In the genomic region with DNA sequence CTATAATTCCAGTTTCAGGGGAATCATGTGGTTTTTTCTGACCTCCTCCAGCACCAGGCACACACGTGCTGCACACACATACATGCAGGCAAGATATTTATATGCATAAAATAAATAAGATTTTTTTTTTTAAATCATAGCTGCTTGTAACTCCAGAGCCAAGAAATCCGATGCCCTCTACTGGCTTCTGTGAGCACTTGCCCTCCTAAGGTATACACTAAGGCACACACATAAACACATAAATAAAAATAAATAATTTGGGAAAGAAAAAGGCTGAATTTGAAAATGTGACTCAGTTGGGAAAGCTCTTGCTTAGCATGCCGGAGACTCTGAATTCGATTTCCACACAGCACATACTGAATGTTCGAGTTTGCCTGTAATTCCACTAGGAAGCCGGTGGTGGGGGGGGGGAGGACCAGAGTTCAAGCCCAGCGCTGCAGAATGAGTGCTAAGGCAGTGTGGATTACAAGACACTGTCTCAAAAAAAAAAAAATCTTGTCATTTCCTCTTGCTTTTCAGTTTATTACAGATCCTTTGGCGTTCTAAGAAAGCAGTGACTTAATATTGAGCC, we compare ENCODE assay signal across 8 mouse cellular contexts. TPM values are rescaled to one million over a fixed set of nuclear protein-coding genes. Genes with fewer than 3 reads are reported as not detected.
DNase-seq lines count a peak whose midpoint lies in the region; ATAC-seq and TF ChIP-seq lines count a peak whose summit lies in the region.

No protein-coding gene starts in this region.

- TF ChIP-seq POLR2A in liver, adult 2 months (IDR thresholded peaks at IDR 0.05; ENCODE audit: extremely low read depth, insufficient read depth, low read length), result no peak
- TF ChIP-seq POLR2A in myocyte (IDR thresholded peaks at IDR 0.05; ENCODE audit: insufficient read length, low read depth), result no peak

- H3ac ChIP-seq in myocyte (ENCODE audit: control insufficient read depth, insufficient read length), result peak overlapping the region; percentile 95

- peaks cover 21% of the 10 kb centered on the region for H3K36me3 ChIP-seq in liver, adult 2 months (ENCODE audit: control insufficient read depth, insufficient read depth, low read length)
- H3K36me3 ChIP-seq in embryonic facial prominence, embryonic 11.5 days (replicated peaks; ENCODE audit: control insufficient read depth, insufficient read depth, low read depth, low read length), result no peaks in the 10 kb centered on the region
- peaks cover 30% of the 10 kb centered on the region for H3K36me3 ChIP-seq in intestine, embryonic 14.5 days (ENCODE audit: control insufficient read depth, insufficient read depth, low read length)
- H3K36me3 ChIP-seq in myocyte (ENCODE audit: control insufficient read depth, insufficient read depth), result peaks cover 29% of the 10 kb centered on the region

- H3K9me3 ChIP-seq in embryonic facial prominence, embryonic 11.5 days (replicated peaks; ENCODE audit: control insufficient read depth, low read length), result no peaks in the 10 kb centered on the region
- H3K9me3 ChIP-seq in intestine, embryonic 14.5 days (ENCODE audit: control insufficient read depth, low read length), result no peaks in the 10 kb centered on the region

- peak overlapping the region; percentile 22; the same call in 1 of the 2 replicates for H3K4me2 ChIP-seq in embryonic facial prominence, embryonic 11.5 days (ENCODE audit: low read depth, low read length)
- peak overlapping the region; percentile 51 for H3K4me2 ChIP-seq in intestine, embryonic 14.5 days (ENCODE audit: low read length)
- peak overlapping the region; percentile 59 for H3K4me2 ChIP-seq in myocyte (ENCODE audit: low read depth)

- ATAC-seq in embryonic facial prominence, embryonic 11.5 days (replicated peaks; ENCODE audit: insufficient number of reproducible peaks, low FRiP score, low TSS enrichment, low read depth), result peak; percentile 12; the same call in 1 of the 2 replicates
- peak; percentile 17 for ATAC-seq in intestine, embryonic 14.5 days (replicated peaks; ENCODE audit: low FRiP score, low TSS enrichment, low read depth)

- H3K79me2 ChIP-seq in liver, adult 2 months (ENCODE audit: control insufficient read depth, insufficient read depth, low read length), result peaks cover 9% of the 10 kb centered on the region; the same call in 1 of the 2 replicates
- H3K79me2 ChIP-seq in myocyte (ENCODE audit: control insufficient read depth, insufficient read depth), result peaks cover 39% of the 10 kb centered on the region

- TF ChIP-seq CTCF in liver, adult 2 months (IDR thresholded peaks at IDR 0.05; ENCODE audit: low read depth, low read length), result no peak

- peak; percentile 69 for DNase-seq in liver, adult 2 months (ENCODE audit: extremely low read depth, low read depth, low spot score)
- no peak for DNase-seq in liver
- DNase-seq in embryonic facial prominence, embryonic 11.5 days (ENCODE audit: low spot score), result no peak
- no peak for DNase-seq in intestine, embryonic 14.5 days (ENCODE audit: low spot score)
- DNase-seq in ovary, postnatal 36 days (ENCODE audit: low spot score), result no peak
- DNase-seq in urinary bladder, postnatal 10 days (ENCODE audit: low spot score), result no peak
- DNase-seq in thymus, postnatal 36 days, result no peak

- peak overlapping the region; percentile 39 for H3K4me3 ChIP-seq in liver, adult 2 months (ENCODE audit: insufficient read depth, low read depth, low read length)
- peak overlapping the region; percentile 91 for H3K4me3 ChIP-seq in embryonic facial prominence, embryonic 11.5 days (ENCODE audit: low read depth, low read length)
- H3K4me3 ChIP-seq in intestine, embryonic 14.5 days (ENCODE audit: low read depth, low read length), result peak overlapping the region; percentile 97
- H3K4me3 ChIP-seq in myocyte, result peak overlapping the region; percentile 62

- H3K9ac ChIP-seq in liver, adult 2 months (ENCODE audit: low read depth, low read length), result peak overlapping the region; percentile 17; the same call in 1 of the 2 replicates
- no peak overlapping the region; the same call in 1 of the 2 replicates for H3K9ac ChIP-seq in embryonic facial prominence, embryonic 11.5 days (replicated peaks; ENCODE audit: low read length)
- H3K9ac ChIP-seq in intestine, embryonic 14.5 days (ENCODE audit: low read length), result no peak overlapping the region

- 12% methylated on average over 8 of the region's 8 CpGs for WGBS in liver, adult 2 months
- 16% methylated on average over 8 of the region's 8 CpGs for WGBS in embryonic facial prominence, embryonic 11.5 days
- 14% methylated on average over 8 of the region's 8 CpGs for WGBS in intestine, embryonic 14.5 days

- peak overlapping the region; percentile 30 for H3K27ac ChIP-seq in liver, adult 2 months (replicated peaks; ENCODE audit: insufficient read depth, low read depth, low read length)
- no peak overlapping the region for H3K27ac ChIP-seq in embryonic facial prominence, embryonic 11.5 days (replicated peaks; ENCODE audit: low read depth, low read length)
- H3K27ac ChIP-seq in intestine, embryonic 14.5 days (ENCODE audit: low read depth), result no peak overlapping the region; the same call in 1 of the 2 replicates

- no peaks in the 10 kb centered on the region; the same call in 1 of the 2 replicates for H3K4me1 ChIP-seq in liver, adult 2 months (ENCODE audit: control insufficient read depth, insufficient read depth, low read length)
- no peaks in the 10 kb centered on the region for H3K4me1 ChIP-seq in embryonic facial prominence, embryonic 11.5 days (ENCODE audit: control insufficient read depth, insufficient read depth, low read length)
- H3K4me1 ChIP-seq in intestine, embryonic 14.5 days (replicated peaks; ENCODE audit: control insufficient read depth, insufficient read depth, low read length), result peaks cover 4% of the 10 kb centered on the region

- H3K27me3 ChIP-seq in liver, adult 2 months (ENCODE audit: control insufficient read depth, insufficient read depth, low read length), result no peaks in the 10 kb centered on the region
- no peaks in the 10 kb centered on the region for H3K27me3 ChIP-seq in embryonic facial prominence, embryonic 11.5 days (ENCODE audit: control insufficient read depth, insufficient read depth, low read length)
- H3K27me3 ChIP-seq in intestine, embryonic 14.5 days (replicated peaks; ENCODE audit: control insufficient read depth, insufficient read depth, low read length), result no peaks in the 10 kb centered on the region
- no peaks in the 10 kb centered on the region for H3K27me3 ChIP-seq in myocyte (ENCODE audit: control insufficient read depth, insufficient read depth, insufficient read length)

TF ChIP-seq in myocyte, 11 proteins besides CTCF, POLR2A, EP300 and RAD21:
- no peak for TF ChIP-seq REST (IDR thresholded peaks at IDR 0.05; ENCODE audit: insufficient read depth, insufficient read length)
- no peak for TF ChIP-seq SRF (IDR thresholded peaks at IDR 0.05; ENCODE audit: control insufficient read depth, insufficient read length, low read depth)
- TF ChIP-seq MYOD1 (IDR thresholded peaks at IDR 0.05; ENCODE audit: control insufficient read depth in 1 of 3, insufficient read length in 2 of 3, low read depth in 2 of 3), result no peak
- no peak for TF ChIP-seq CEBPB (IDR thresholded peaks at IDR 0.05; ENCODE audit: insufficient read depth, poor library complexity, severe bottlenecking)
- no peak for TF ChIP-seq E2F4 (IDR thresholded peaks at IDR 0.05; ENCODE audit: insufficient read depth)
- no peak for TF ChIP-seq TCF3 (IDR thresholded peaks at IDR 0.05; ENCODE audit: insufficient read length, low read depth)
- no peak for TF ChIP-seq MYOG (IDR thresholded peaks at IDR 0.05; ENCODE audit: control insufficient read depth in 1 of 3, insufficient read depth in 1 of 3, insufficient read length in 2 of 3, low read depth in 2 of 3)
- no peak for TF ChIP-seq POLR2AphosphoS2 (IDR thresholded peaks at IDR 0.05; ENCODE audit: insufficient read length, low read depth)

RNA-seq across cellular contexts. Expression of gene Psmc6, which starts 0.5 kb away (rescaled TPM):
- total RNA-seq in liver, adult 2 months (2014; rRNA removed), result 101 and 108 TPM in 2 replicates
- polyA plus RNA-seq in liver, adult 2 months (2012; rRNA removed), result 21.5 and 32.8 TPM in 2 replicates
- 254 and 268 TPM in 2 replicates for polyA plus RNA-seq in embryonic facial prominence, embryonic 11.5 days (2014; fragmentation: Nextera tagmentation; extraction: Ambion mirVana)
- 142 and 169 TPM in 2 replicates for polyA plus RNA-seq in intestine, embryonic 14.5 days (2014; fragmentation: Nextera tagmentation; extraction: Ambion mirVana)
- 72.7 TPM for polyA plus RNA-seq in myocyte (2012; fragmentation: generic; extraction: Trizol)

RNA-seq across cellular contexts. Expression of gene Ero1l, which starts 10.5 kb away (rescaled TPM):
- total RNA-seq in liver, adult 2 months (2014; rRNA removed), result 14.9 and 16.1 TPM in 2 replicates
- 4.1 and 4.2 TPM in 2 replicates for polyA plus RNA-seq in liver, adult 2 months (2012; rRNA removed)
- polyA plus RNA-seq in embryonic facial prominence, embryonic 11.5 days (2014; fragmentation: Nextera tagmentation; extraction: Ambion mirVana), result 32.8 and 41.7 TPM in 2 replicates
- 44.6 and 46.7 TPM in 2 replicates for polyA plus RNA-seq in intestine, embryonic 14.5 days (2014; fragmentation: Nextera tagmentation; extraction: Ambion mirVana)
- polyA plus RNA-seq in myocyte (2012; fragmentation: generic; extraction: Trizol), result 43.5 TPM

RNA-seq across cellular contexts. Expression of gene Styx, which starts 21.8 kb away (rescaled TPM):
- total RNA-seq in liver, adult 2 months (2014; rRNA removed), result 5.3 and 6.1 TPM in 2 replicates
- 1.4 and 3.5 TPM in 2 replicates for polyA plus RNA-seq in liver, adult 2 months (2012; rRNA removed)
- polyA plus RNA-seq in embryonic facial prominence, embryonic 11.5 days (2014; fragmentation: Nextera tagmentation; extraction: Ambion mirVana), result 33.4 and 40.5 TPM in 2 replicates
- 58.9 and 61.4 TPM in 2 replicates for polyA plus RNA-seq in intestine, embryonic 14.5 days (2014; fragmentation: Nextera tagmentation; extraction: Ambion mirVana)
- polyA plus RNA-seq in myocyte (2012; fragmentation: generic; extraction: Trizol), result 6.3 TPM

Comparison
In these comparisons a context has a peak if more than half of its experiments do, and no peak if none do; other contexts are left out.
1. H3K4me3 ChIP-seq: peak in every context shown above with its lines; median percentile 97 in intestine, embryonic 14.5 days; 91 in embryonic facial prominence, embryonic 11.5 days; 62 in myocyte; 39 in liver, adult 2 months.